Mouse (Mus musculus): ENCODE measurements at regions not wholly inside any gene's neighbourhood (a gene's known extent, or its start where the extent isn't known, plus 50 kb on each side); places are given as distances from the start of the nearest gene placed in this dataset.

GRCm38 (mm10) chr7:124647131-124647530 is 664.5 kb downstream of the Hs3st4 start:
- DNase-seq (ENCODE audit: low spot score) (no peak), ATAC-seq (ENCODE audit: insufficient read depth, low FRiP score, low TSS enrichment) (no peak)
- Histone ChIP-seq H3K9ac (ENCODE audit: low read length) (no peak overlapping the region), H3K4me2 (ENCODE audit: low read depth) (no peak overlapping the region), H3K4me1 (ENCODE audit: control insufficient read depth, insufficient read depth, low read length) (no peaks in the 10 kb centered on the region), H3K36me3 (ENCODE audit: control insufficient read depth, insufficient read depth, low read length) (no peaks in the 10 kb centered on the region), H3K27me3 (ENCODE audit: control insufficient read depth, insufficient read depth, low read length) (no peaks in the 10 kb centered on the region), H3K4me3 (ENCODE audit: low read depth, low read length) (no peak overlapping the region), H3K9me3 (ENCODE audit: control insufficient read depth, low read length) (no peaks in the 10 kb centered on the region), H3K27ac (ENCODE audit: low read depth, low read length) (no peak overlapping the region)
- WGBS, result 86% methylated on average over 6 of the region's 6 CpGs

GRCm38 (mm10) chr7:124667180-124667968 is 684.7 kb downstream of the Hs3st4 start:
- H3K36me3 ChIP-seq (ENCODE audit: control insufficient read depth, insufficient read depth, low read length), result no peaks in the 10 kb centered on the region
- H3K4me3 ChIP-seq (ENCODE audit: low read depth, low read length), result no peak overlapping the region
- H3K27me3 ChIP-seq (ENCODE audit: control insufficient read depth, insufficient read depth, low read length), result no peaks in the 10 kb centered on the region
- no peaks in the 10 kb centered on the region for H3K4me1 ChIP-seq (ENCODE audit: control insufficient read depth, insufficient read depth, low read length)
- DNase-seq (ENCODE audit: low spot score), result no peak
- no peak overlapping the region for H3K27ac ChIP-seq (ENCODE audit: low read depth, low read length)
- ATAC-seq (ENCODE audit: insufficient read depth, low FRiP score, low TSS enrichment), result peak; percentile 45; the same call in 1 of the 2 replicates
- 49% methylated on average over 12 of the region's 12 CpGs for WGBS
- no peaks in the 10 kb centered on the region for H3K9me3 ChIP-seq (ENCODE audit: control insufficient read depth, low read length)
- H3K9ac ChIP-seq (ENCODE audit: low read length), result no peak overlapping the region
- no peak overlapping the region for H3K4me2 ChIP-seq (ENCODE audit: low read depth)

GRCm38 (mm10) chr7:124668058-124668457 is 685.4 kb downstream of the Hs3st4 start:
- H3K9ac ChIP-seq (ENCODE audit: low read length), result no peak overlapping the region
- no peak for DNase-seq (ENCODE audit: low spot score)
- no peak overlapping the region for H3K27ac ChIP-seq (ENCODE audit: low read depth, low read length)
- H3K4me2 ChIP-seq (ENCODE audit: low read depth), result no peak overlapping the region
- no peaks in the 10 kb centered on the region for H3K36me3 ChIP-seq (ENCODE audit: control insufficient read depth, insufficient read depth, low read length)
- H3K9me3 ChIP-seq (ENCODE audit: control insufficient read depth, low read length), result no peaks in the 10 kb centered on the region
- no peaks in the 10 kb centered on the region for H3K27me3 ChIP-seq (ENCODE audit: control insufficient read depth, insufficient read depth, low read length)
- ATAC-seq (ENCODE audit: insufficient read depth, low FRiP score, low TSS enrichment), result no peak
- H3K4me3 ChIP-seq (ENCODE audit: low read depth, low read length), result no peak overlapping the region
- H3K4me1 ChIP-seq (ENCODE audit: control insufficient read depth, insufficient read depth, low read length), result no peaks in the 10 kb centered on the region
- WGBS, result 75% methylated on average over 4 of the region's 4 CpGs

- Histone ChIP-seq H3K9ac (ENCODE audit: low read length) (no peak overlapping the region), H3K4me2 (ENCODE audit: low read depth) (no peak overlapping the region), H3K9me3 (ENCODE audit: control insufficient read depth, low read length) (no peaks in the 10 kb centered on the region), H3K36me3 (ENCODE audit: control insufficient read depth, insufficient read depth, low read length) (no peaks in the 10 kb centered on the region), H3K4me3 (ENCODE audit: low read depth, low read length) (no peak overlapping the region), H3K27me3 (ENCODE audit: control insufficient read depth, insufficient read depth, low read length) (no peaks in the 10 kb centered on the region), H3K4me1 (ENCODE audit: control insufficient read depth, insufficient read depth, low read length) (no peaks in the 10 kb centered on the region), H3K27ac (ENCODE audit: low read depth, low read length) (no peak overlapping the region)
- no peak for ATAC-seq (ENCODE audit: insufficient read depth, low FRiP score, low TSS enrichment)
- WGBS, result 77% methylated on average over 4 of the region's 4 CpGs
- no peak for DNase-seq (ENCODE audit: low spot score)
These were observed 687.8 kb downstream of the Hs3st4 start for GRCm38 (mm10) chr7:124670477-124670876.

GRCm38 (mm10) chr7:124671117-124671516 is 688.4 kb downstream of the Hs3st4 start:
- H3K4me1 ChIP-seq (ENCODE audit: control insufficient read depth, insufficient read depth, low read length), result no peaks in the 10 kb centered on the region
- no peak overlapping the region for H3K4me2 ChIP-seq (ENCODE audit: low read depth)
- H3K27me3 ChIP-seq (ENCODE audit: control insufficient read depth, insufficient read depth, low read length), result no peaks in the 10 kb centered on the region
- H3K9ac ChIP-seq (ENCODE audit: low read length), result no peak overlapping the region
- H3K9me3 ChIP-seq (ENCODE audit: control insufficient read depth, low read length), result no peaks in the 10 kb centered on the region
- no peak overlapping the region for H3K27ac ChIP-seq (ENCODE audit: low read depth, low read length)
- H3K4me3 ChIP-seq (ENCODE audit: low read depth, low read length), result no peak overlapping the region
- no peaks in the 10 kb centered on the region for H3K36me3 ChIP-seq (ENCODE audit: control insufficient read depth, insufficient read depth, low read length)
- DNase-seq (ENCODE audit: low spot score) (no peak), ATAC-seq (ENCODE audit: insufficient read depth, low FRiP score, low TSS enrichment) (no peak)

- H3K27me3 ChIP-seq (ENCODE audit: control insufficient read depth, insufficient read depth, low read length), result no peaks in the 10 kb centered on the region
- 60% methylated on average over 3 of the region's 3 CpGs for WGBS
- no peak overlapping the region for H3K9ac ChIP-seq (ENCODE audit: low read length)
- no peaks in the 10 kb centered on the region for H3K4me1 ChIP-seq (ENCODE audit: control insufficient read depth, insufficient read depth, low read length)
- DNase-seq (ENCODE audit: low spot score) (no peak), ATAC-seq (ENCODE audit: insufficient read depth, low FRiP score, low TSS enrichment) (no peak)
- H3K9me3 ChIP-seq (ENCODE audit: control insufficient read depth, low read length), result no peaks in the 10 kb centered on the region
- H3K4me2 ChIP-seq (ENCODE audit: low read depth), result no peak overlapping the region
- no peak overlapping the region for H3K4me3 ChIP-seq (ENCODE audit: low read depth, low read length)
- H3K36me3 ChIP-seq (ENCODE audit: control insufficient read depth, insufficient read depth, low read length), result no peaks in the 10 kb centered on the region
- H3K27ac ChIP-seq (ENCODE audit: low read depth, low read length), result no peak overlapping the region
These were observed 694.3 kb downstream of the Hs3st4 start for GRCm38 (mm10) chr7:124676854-124677515.

GRCm38 (mm10) chr7:124680561-124680960 is 697.9 kb downstream of the Hs3st4 start:
- ATAC-seq (ENCODE audit: insufficient read depth, low FRiP score, low TSS enrichment) (no peak), DNase-seq (ENCODE audit: low spot score) (no peak)
- Histone ChIP-seq H3K27me3 (ENCODE audit: control insufficient read depth, insufficient read depth, low read length) (no peaks in the 10 kb centered on the region), H3K9me3 (ENCODE audit: control insufficient read depth, low read length) (no peaks in the 10 kb centered on the region), H3K36me3 (ENCODE audit: control insufficient read depth, insufficient read depth, low read length) (no peaks in the 10 kb centered on the region), H3K4me2 (ENCODE audit: low read depth) (no peak overlapping the region), H3K27ac (ENCODE audit: low read depth, low read length) (no peak overlapping the region), H3K4me3 (ENCODE audit: low read depth, low read length) (no peak overlapping the region), H3K4me1 (ENCODE audit: control insufficient read depth, insufficient read depth, low read length) (no peaks in the 10 kb centered on the region), H3K9ac (ENCODE audit: low read length) (no peak overlapping the region)

- 88% methylated on average over 10 of the region's 10 CpGs for WGBS
- H3K4me2 ChIP-seq (ENCODE audit: low read depth), result no peak overlapping the region
- no peaks in the 10 kb centered on the region for H3K4me1 ChIP-seq (ENCODE audit: control insufficient read depth, insufficient read depth, low read length)
- ATAC-seq (ENCODE audit: insufficient read depth, low FRiP score, low TSS enrichment) (no peak), DNase-seq (ENCODE audit: low spot score) (no peak)
- H3K4me3 ChIP-seq (ENCODE audit: low read depth, low read length), result no peak overlapping the region
- no peaks in the 10 kb centered on the region for H3K36me3 ChIP-seq (ENCODE audit: control insufficient read depth, insufficient read depth, low read length)
- H3K9me3 ChIP-seq (ENCODE audit: control insufficient read depth, low read length), result no peaks in the 10 kb centered on the region
- no peak overlapping the region for H3K9ac ChIP-seq (ENCODE audit: low read length)
- H3K27me3 ChIP-seq (ENCODE audit: control insufficient read depth, insufficient read depth, low read length), result no peaks in the 10 kb centered on the region
- no peak overlapping the region for H3K27ac ChIP-seq (ENCODE audit: low read depth, low read length)
These were observed 698.5 kb downstream of the Hs3st4 start for GRCm38 (mm10) chr7:124681212-124681611.

- 94% methylated on average over 2 of the region's 2 CpGs for WGBS
- H3K9me3 ChIP-seq (ENCODE audit: control insufficient read depth, low read length), result no peaks in the 10 kb centered on the region
- no peak overlapping the region for H3K9ac ChIP-seq (ENCODE audit: low read length)
- no peak overlapping the region for H3K4me3 ChIP-seq (ENCODE audit: low read depth, low read length)
- DNase-seq (ENCODE audit: low spot score) (no peak), ATAC-seq (ENCODE audit: insufficient read depth, low FRiP score, low TSS enrichment) (no peak)
- no peak overlapping the region for H3K27ac ChIP-seq (ENCODE audit: low read depth, low read length)
- no peak overlapping the region for H3K4me2 ChIP-seq (ENCODE audit: low read depth)
- no peaks in the 10 kb centered on the region for H3K36me3 ChIP-seq (ENCODE audit: control insufficient read depth, insufficient read depth, low read length)
- H3K4me1 ChIP-seq (ENCODE audit: control insufficient read depth, insufficient read depth, low read length), result no peaks in the 10 kb centered on the region
- no peaks in the 10 kb centered on the region for H3K27me3 ChIP-seq (ENCODE audit: control insufficient read depth, insufficient read depth, low read length)
These were observed 699.2 kb downstream of the Hs3st4 start for GRCm38 (mm10) chr7:124681820-124682219.
